Mouse (Mus musculus) intestine, embryonic 14.5 days (tissue): ENCODE data around the gene Ubxn10. TPM values are rescaled to one million over a fixed set of nuclear protein-coding genes. Genes with fewer than 3 reads are reported as not detected.

Experiments used
- ATAC-seq: fragments of 200-750 bp; cut with Nextera tagmentation; replicated peaks from 2 replicates; pipeline ENCODE4 v1.8.0; 2017; ENCODE audit warnings: low read depth, moderate number of reproducible peaks, moderate TSS enrichment, moderate library complexity; ENCODE audit not compliant: low FRiP score, low TSS enrichment
- DNase-seq: peaks from one replicate; pipeline ENCODE4 v3.0.0-alpha.2; 2018; ENCODE audit warnings: low spot score
- H3K27ac ChIP-seq: fragments of 300-500 bp; sonication (generic); 2 replicates; pipeline ENCODE4 v1.5.1; 2014; ENCODE audit warnings: low read depth, mild to moderate bottlenecking, control low read depth
- H3K27me3 ChIP-seq: fragments of 300-500 bp; sonication (generic); replicated peaks from 2 replicates; pipeline ENCODE4 v1.6.1; 2014; ENCODE audit warnings: low read length, control low read depth; ENCODE audit not compliant: control insufficient read depth, insufficient read depth
- H3K36me3 ChIP-seq: fragments of 300-500 bp; sonication (generic); 2 replicates; pipeline ENCODE4 v1.6.1; 2014; ENCODE audit warnings: low read length, control low read depth; ENCODE audit not compliant: control insufficient read depth, insufficient read depth
- H3K4me1 ChIP-seq: fragments of 300-500 bp; sonication (generic); replicated peaks from 2 replicates; pipeline ENCODE4 v1.6.1; 2014; ENCODE audit warnings: low read length, control low read depth, mixed read lengths; ENCODE audit not compliant: control insufficient read depth, insufficient read depth
- H3K4me2 ChIP-seq: fragments of 300-500 bp; sonication (generic); 2 replicates; pipeline ENCODE4 v1.6.1; 2014; ENCODE audit warnings: low read length
- H3K4me3 ChIP-seq: fragments of 300-500 bp; sonication (generic); 2 replicates; pipeline ENCODE4 v1.5.1; 2014; ENCODE audit warnings: low read depth, low read length, control low read depth, mixed read lengths
- H3K9ac ChIP-seq: fragments of 300-500 bp; sonication (generic); 2 replicates; pipeline ENCODE4 v1.6.1; 2014; ENCODE audit warnings: mild to moderate bottlenecking, low read length
- H3K9me3 ChIP-seq: fragments of 300-500 bp; sonication (generic); 2 replicates; pipeline ENCODE4 v1.6.1; 2016; ENCODE audit warnings: low read length, control low read depth; ENCODE audit not compliant: control insufficient read depth
- WGBS: fragments of 180-500 bp; shearing (Covaris S2); extraction: QIAGEN DNeasy Blood & Tissue Kit; methylation state at CpG from one replicate; pipeline ENCODE4 v1.1.7; 2014; 5-methylcytosine and 5-hydroxymethylcytosine counted together
- polyA plus RNA-seq: library from polyadenylated mRNA; unstranded; fragments of >200 nt; fragmentation: Nextera tagmentation; extraction: Ambion mirVana; gene quantifications from 2 replicates; pipeline ENCODE4 v1.2.1, GENCODE M21; 2014

Gene Ubxn10
- polyA plus RNA-seq, 1 experiment from 2014 or later = 1.8 TPM

DNA sequence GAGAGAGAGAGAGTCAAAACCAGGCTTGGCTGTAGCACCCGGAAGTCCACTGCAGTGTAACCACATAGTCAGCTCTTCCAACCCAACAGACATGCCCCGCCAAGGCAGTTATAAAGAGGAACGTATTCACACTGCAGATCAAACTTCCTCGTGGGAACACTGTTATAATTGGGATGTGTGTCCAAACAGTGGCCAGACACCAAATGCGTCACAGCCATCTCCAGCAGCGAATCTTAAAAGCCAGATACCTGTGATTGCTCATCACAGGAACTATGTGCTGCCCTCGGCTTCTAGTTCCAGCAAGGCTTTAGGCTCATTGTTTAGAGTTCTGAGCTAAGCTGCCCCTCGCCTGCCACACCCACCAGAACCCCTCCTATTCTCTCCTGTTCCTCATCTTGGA, 34.4 kb downstream of the Ubxn10 start:
- Histone ChIP-seq H3K4me3 (no peak overlapping the region), H3K36me3 (no peaks in the 10 kb centered on the region), H3K27me3 (no peaks in the 10 kb centered on the region), H3K4me2 (no peak overlapping the region), H3K4me1 (no peaks in the 10 kb centered on the region), H3K9ac (no peak overlapping the region), H3K9me3 (no peaks in the 10 kb centered on the region), H3K27ac (no peak overlapping the region)
- 65% methylated on average over 8 of the region's 8 CpGs for WGBS
- ATAC-seq = no peak
- DNase-seq = no peak

DNA sequence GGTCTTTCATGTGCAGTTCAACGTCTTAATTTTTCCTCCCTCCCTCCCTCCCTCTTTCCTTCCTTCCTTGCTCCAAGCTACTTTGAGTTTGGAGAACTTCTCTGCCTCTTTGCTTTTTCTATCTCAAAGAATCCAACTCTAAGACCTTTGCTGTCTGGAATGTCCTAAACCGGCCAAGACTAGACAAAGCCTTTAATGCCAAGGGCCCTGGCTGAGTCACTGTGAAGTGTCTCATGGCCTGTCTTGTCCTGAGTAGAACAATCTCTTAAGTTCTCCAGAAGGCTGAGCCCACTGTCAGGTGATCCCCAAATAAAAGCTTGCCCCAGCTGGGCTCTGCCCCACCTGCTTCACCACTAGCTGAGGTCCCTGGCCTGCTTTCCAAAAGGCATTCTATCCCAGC, 34.9 kb downstream of the Ubxn10 start:
- no peak overlapping the region for H3K4me3 ChIP-seq
- no peak overlapping the region for H3K4me2 ChIP-seq
- DNase-seq (no peak), ATAC-seq (no peak)
- no peak overlapping the region for H3K9ac ChIP-seq
- no peaks in the 10 kb centered on the region for H3K36me3 ChIP-seq
- no peak overlapping the region for H3K27ac ChIP-seq
- H3K4me1 ChIP-seq = no peaks in the 10 kb centered on the region
- WGBS = 74% methylated on average over 2 of the region's 2 CpGs
- H3K27me3 ChIP-seq = no peaks in the 10 kb centered on the region
- no peaks in the 10 kb centered on the region for H3K9me3 ChIP-seq

DNA sequence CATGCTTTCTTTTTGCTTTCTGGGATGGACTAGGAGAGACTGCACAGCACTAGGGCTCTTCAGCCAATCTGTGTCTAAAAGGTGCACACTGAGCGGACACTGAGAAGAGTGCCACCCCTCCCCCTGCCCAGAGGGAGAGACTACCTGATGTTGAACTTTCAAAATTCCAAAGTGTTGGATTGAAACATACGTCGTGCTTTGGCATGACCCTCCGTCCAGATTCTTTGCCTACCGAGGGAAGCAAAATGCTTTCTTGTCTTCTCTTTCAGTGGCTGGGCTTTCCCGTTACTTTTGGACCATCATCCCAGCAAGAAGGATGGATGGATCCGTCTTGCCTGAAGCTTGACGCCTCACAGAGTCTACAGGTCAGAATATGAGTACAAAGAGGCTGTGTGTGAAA, 35.9 kb downstream of the Ubxn10 start:
- WGBS = 60% methylated on average over 8 of the region's 8 CpGs
- Histone ChIP-seq H3K9me3 (no peaks in the 10 kb centered on the region), H3K27me3 (no peaks in the 10 kb centered on the region), H3K36me3 (no peaks in the 10 kb centered on the region), H3K4me3 (no peak overlapping the region), H3K9ac (no peak overlapping the region), H3K4me1 (no peaks in the 10 kb centered on the region), H3K4me2 (no peak overlapping the region), H3K27ac (no peak overlapping the region)
- ATAC-seq (no peak), DNase-seq (no peak)

DNA sequence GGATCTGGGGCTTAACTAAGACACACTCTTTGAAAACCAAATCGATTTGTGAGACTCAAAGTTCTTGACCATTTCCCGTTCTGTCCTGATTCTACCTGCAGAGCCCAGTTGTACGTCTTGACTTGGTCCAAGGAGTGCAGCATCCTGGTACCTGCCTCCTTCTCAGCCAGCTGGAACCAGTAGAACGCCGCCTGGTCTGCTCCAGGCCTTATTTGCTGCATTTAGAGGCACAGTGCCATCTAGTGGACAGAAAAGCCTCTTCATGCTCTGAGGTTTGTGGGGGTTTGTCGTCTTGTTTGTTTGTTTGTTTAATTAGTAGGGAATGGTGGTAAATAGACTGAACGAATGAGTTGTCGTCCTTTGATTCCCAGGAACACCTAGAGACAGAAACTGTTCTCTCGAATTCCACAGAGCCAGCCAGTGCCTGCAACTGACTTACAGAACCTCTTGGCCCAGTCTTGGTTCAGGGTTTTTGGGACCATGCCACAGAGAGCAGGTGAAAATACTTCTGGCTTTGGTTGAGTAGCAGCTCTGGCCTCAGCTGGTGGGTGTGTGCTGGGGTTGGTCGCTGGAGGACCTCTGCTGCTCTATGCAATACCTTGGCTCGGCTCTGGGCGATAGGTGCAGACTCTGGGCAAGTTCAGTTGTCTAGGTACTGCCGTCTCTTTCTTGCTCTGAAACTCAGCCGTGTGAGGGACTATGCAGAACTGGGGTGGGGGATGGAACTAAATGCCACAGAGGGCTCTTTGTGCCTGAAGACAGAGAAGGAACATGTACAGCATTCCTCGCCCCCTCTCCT, 36.6 kb downstream of the Ubxn10 start:
- no peaks in the 10 kb centered on the region for H3K4me1 ChIP-seq
- DNase-seq = peak; percentile 72
- no peak overlapping the region for H3K4me2 ChIP-seq
- H3K36me3 ChIP-seq = no peaks in the 10 kb centered on the region
- WGBS = 22% methylated on average over 15 of the region's 15 CpGs
- ATAC-seq = no peak
- H3K9ac ChIP-seq = no peak overlapping the region
- H3K9me3 ChIP-seq = no peaks in the 10 kb centered on the region
- H3K27me3 ChIP-seq = no peaks in the 10 kb centered on the region
- H3K27ac ChIP-seq = no peak overlapping the region
- no peak overlapping the region for H3K4me3 ChIP-seq

DNA sequence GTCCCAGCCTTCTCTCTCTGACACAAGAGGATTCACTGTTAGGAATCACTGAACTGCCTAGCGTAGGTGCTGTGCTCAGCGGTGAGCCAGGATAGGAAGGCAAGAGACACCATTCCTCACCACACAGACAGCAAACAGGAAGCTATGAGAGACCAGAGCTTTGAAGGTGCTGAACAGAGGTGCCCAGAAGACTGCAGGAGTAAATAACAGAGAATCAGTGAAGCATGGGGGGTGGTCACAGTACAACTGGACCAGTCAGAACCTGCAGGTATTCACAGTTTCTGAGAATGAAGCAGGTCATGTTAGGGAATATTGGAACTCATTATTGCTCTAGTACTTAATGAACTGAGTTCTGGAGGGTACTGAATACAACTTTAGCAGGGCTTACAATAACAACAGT, 38.7 kb downstream of the Ubxn10 start:
- no peaks in the 10 kb centered on the region for H3K9me3 ChIP-seq
- H3K9ac ChIP-seq = no peak overlapping the region
- DNase-seq = no peak
- no peak overlapping the region for H3K4me3 ChIP-seq
- ATAC-seq = no peak
- no peaks in the 10 kb centered on the region for H3K36me3 ChIP-seq
- no peaks in the 10 kb centered on the region for H3K4me1 ChIP-seq
- H3K27ac ChIP-seq = no peak overlapping the region
- H3K4me2 ChIP-seq = no peak overlapping the region
- 48% methylated on average over 2 of the region's 2 CpGs for WGBS
- H3K27me3 ChIP-seq = peaks cover 9% of the 10 kb centered on the region; the same call in 1 of the 2 replicates

DNA sequence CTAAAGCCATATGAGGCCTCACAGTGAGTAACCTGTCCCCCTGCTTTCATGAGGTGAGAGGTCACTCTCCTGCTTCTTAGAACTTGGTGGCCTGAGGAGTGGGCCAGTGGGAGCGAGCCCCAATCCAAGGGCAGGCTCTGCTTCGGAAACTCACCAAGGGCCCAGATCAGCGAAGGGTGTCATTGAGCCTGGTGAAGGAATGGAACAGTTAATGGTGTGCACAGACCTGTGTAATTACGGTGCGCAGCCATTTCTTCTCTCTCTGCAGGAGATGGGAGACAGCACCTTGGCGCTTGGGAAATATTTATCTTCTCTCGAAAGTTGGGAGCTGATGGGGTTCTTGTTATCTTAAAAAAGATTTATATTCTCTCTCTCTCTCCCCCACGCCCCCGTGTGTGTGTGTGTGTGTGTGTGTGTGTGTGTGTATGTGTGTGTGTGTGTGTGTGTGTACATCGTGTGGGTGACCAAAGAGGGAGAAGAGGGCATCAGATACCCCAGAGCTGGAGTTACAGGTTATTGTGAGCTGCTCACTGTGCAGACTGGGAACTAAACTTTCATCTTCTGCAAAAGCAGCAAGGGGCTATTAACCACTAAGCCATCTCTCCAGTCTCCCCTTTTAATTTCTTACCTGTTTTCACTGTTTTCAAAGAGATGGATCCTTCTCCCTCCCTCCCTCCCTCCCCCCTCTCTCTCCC, 39.7 kb downstream of the Ubxn10 start:
- Histone ChIP-seq H3K4me3 (no peak overlapping the region), H3K27ac (no peak overlapping the region), H3K9me3 (no peaks in the 10 kb centered on the region), H3K4me1 (no peaks in the 10 kb centered on the region), H3K9ac (no peak overlapping the region), H3K36me3 (no peaks in the 10 kb centered on the region), H3K27me3 (peaks cover 19% of the 10 kb centered on the region), H3K4me2 (no peak overlapping the region)
- 45% methylated on average over 8 of the region's 10 CpGs for WGBS
- ATAC-seq = no peak
- no peak for DNase-seq

DNA sequence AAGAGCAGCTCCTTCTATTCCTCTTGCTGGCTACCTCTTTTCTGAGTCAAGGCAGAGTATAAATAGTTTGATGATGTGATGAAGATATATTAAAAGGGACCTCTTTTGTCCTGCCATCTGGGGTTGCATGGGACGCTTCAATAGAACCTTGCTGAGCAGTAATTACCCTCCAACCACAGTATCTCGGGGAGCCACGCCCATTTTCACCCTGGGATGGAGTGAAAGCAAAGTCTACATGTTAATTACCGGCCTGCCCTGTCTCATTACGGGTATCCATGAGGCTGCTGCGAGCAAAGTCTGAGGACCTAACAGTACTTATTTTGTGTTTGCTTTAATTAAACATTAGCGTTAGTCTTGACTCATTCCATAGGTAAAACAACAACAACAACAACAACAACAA, 40.2 kb downstream of the Ubxn10 start:
- ATAC-seq = no peak
- H3K27ac ChIP-seq = no peak overlapping the region

DNA sequence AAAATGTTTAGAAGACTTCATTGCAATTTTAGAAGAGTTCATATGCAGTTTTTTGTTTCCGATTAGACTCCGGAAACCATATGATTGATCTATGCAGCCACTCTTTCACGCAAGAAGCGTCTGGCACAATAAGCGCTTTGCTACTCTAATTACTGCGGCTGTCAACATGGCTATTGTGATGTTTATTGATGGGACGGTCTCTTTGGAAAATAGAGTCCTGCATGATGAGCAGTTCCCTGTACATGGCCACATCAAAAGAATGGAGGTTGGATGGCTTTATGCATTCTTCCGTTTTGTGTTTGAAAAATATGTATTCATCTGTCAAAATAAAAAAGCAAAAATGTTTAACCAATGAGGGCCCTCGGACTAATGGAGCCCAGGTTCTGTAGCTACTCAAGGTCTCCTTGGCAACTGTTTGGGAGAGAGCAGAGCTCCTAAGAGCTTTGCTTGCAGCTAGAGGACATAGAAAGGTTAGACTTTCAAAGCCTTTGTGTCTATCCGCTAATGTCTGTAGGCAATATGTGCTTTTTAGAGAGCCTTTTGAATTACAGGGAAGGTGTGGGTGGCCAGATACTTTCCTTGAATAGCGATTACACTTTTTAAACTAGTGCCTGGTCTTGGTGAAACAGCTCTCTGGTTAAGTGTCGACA, 43.8 kb downstream of the Ubxn10 start:
- Histone ChIP-seq H3K27ac (no peak overlapping the region), H3K36me3 (no peaks in the 10 kb centered on the region), H3K9ac (no peak overlapping the region), H3K4me1 (no peaks in the 10 kb centered on the region), H3K4me2 (no peak overlapping the region), H3K4me3 (no peak overlapping the region), H3K27me3 (peaks cover 57% of the 10 kb centered on the region), H3K9me3 (no peaks in the 10 kb centered on the region)
- DNase-seq = no peak
- no peak for ATAC-seq
- 62% methylated on average over 12 of the region's 12 CpGs for WGBS

More for the DNA sequence above, 40.2 kb downstream of the Ubxn10 start:
- Histone ChIP-seq H3K9me3 (no peaks in the 10 kb centered on the region), H3K9ac (no peak overlapping the region), H3K4me2 (no peak overlapping the region), H3K4me1 (no peaks in the 10 kb centered on the region), H3K27me3 (peaks cover 25% of the 10 kb centered on the region), H3K4me3 (no peak overlapping the region), H3K36me3 (no peaks in the 10 kb centered on the region)
- no peak for DNase-seq
- 23% methylated on average over 7 of the region's 7 CpGs for WGBS
